Mouse (Mus musculus) spleen, postnatal 0 days (tissue): ENCODE data around the gene Hemk1. TPM values are rescaled to one million over a fixed set of nuclear protein-coding genes. Genes with fewer than 3 reads are reported as not detected.

Experiments
- polyA plus RNA-seq: library from polyadenylated mRNA; unstranded; fragments of >200 nt; fragmentation: Nextera tagmentation; extraction: Ambion mirVana; gene quantifications from 2 replicates; pipeline ENCODE4 v1.2.1, GENCODE M21; 2015

Gene Hemk1
- 3.8 and 3.9 TPM in 2 replicates for polyA plus RNA-seq

GRCm38 (mm10) chr9:107338172-107338883, at the start of gene Hemk1:
TSS of gene Hemk1 (minus strand) at chr9:107338350.

GRCm38 (mm10) chr9:107340267-107340859, 2.2 kb upstream of the Hemk1 start, which contains the start of gene 6430571L13Rik:
TSS of gene 6430571L13Rik (plus strand) at chr9:107340602.

GRCm38 (mm10) chr9:107296016-107296040, 42.3 kb downstream of the Hemk1 start, which contains the start of gene Cish:
TSS of gene Cish (plus strand) at chr9:107296026.

GRCm38 (mm10) chr9:107289211-107290076, 48.7 kb downstream of the Hemk1 start, which contains the start of gene Mapkapk3:
TSS of gene Mapkapk3 (minus strand) at chr9:107289877.

Other genes with a start within 250 kb of the Hemk1 start
- gene Dock3, start 106.4 kb downstream of the Hemk1 start, polyA plus RNA-seq, result 0.22 TPM in 1 of 2 replicates, not detected in the other
- 16.2 and 20.7 TPM in 2 replicates for gene Mapkapk3, start 48.5 kb downstream of the Hemk1 start, polyA plus RNA-seq
- 6.8 and 8.7 TPM in 2 replicates for gene Cish, start 42.3 kb downstream of the Hemk1 start, polyA plus RNA-seq
- 0.28 TPM in 1 of 2 replicates, not detected in the other for gene 6430571L13Rik, start 2.3 kb upstream of the Hemk1 start, polyA plus RNA-seq
- gene Cacna2d2, start 61.3 kb upstream of the Hemk1 start, polyA plus RNA-seq, result 0.20 and 0.23 TPM in 2 replicates
- 18.2 and 21.5 TPM in 2 replicates for gene Tmem115, start 195.6 kb upstream of the Hemk1 start, polyA plus RNA-seq
- 14.9 and 16.8 TPM in 2 replicates for gene Cyb561d2, start 203.8 kb upstream of the Hemk1 start, polyA plus RNA-seq
- gene Nprl2, start 203.9 kb upstream of the Hemk1 start, polyA plus RNA-seq, result 12.4 and 12.5 TPM in 2 replicates
- gene Zmynd10, start 208.9 kb upstream of the Hemk1 start, polyA plus RNA-seq, result not detected in 2 replicates
- gene Rassf1, start 213.2 kb upstream of the Hemk1 start, polyA plus RNA-seq, result 32.9 and 34.1 TPM in 2 replicates
- 38.6 and 39.5 TPM in 2 replicates for gene Tusc2, start 224.9 kb upstream of the Hemk1 start, polyA plus RNA-seq
- 28.4 and 28.8 TPM in 2 replicates for gene Hyal2, start 229.6 kb upstream of the Hemk1 start, polyA plus RNA-seq
- gene Hyal1, start 238.6 kb upstream of the Hemk1 start, polyA plus RNA-seq, result 6.8 and 6.9 TPM in 2 replicates
- gene Naa80, start 240.5 kb upstream of the Hemk1 start, polyA plus RNA-seq, result 18.5 and 20.0 TPM in 2 replicates
- gene Hyal3, start 242.5 kb upstream of the Hemk1 start, polyA plus RNA-seq, result 1.8 and 2.4 TPM in 2 replicates
- 146 and 158 TPM in 2 replicates for gene Ifrd2, start 249.3 kb upstream of the Hemk1 start, polyA plus RNA-seq